In genomic region chr3:109368383-109369289, GRCm38 (mm10) we compare ENCODE assay signal across 11 mouse cellular contexts. TPM values are rescaled to one million over a fixed set of nuclear protein-coding genes. Genes with fewer than 3 reads are reported as not detected.
DNase-seq lines count a peak whose midpoint lies in the region; ATAC-seq and TF ChIP-seq lines count a peak whose summit lies in the region.
"Had no signal": no experiment of that assay in that cellular context is flagged by ENCODE, and none has a peak within 500 bp of the region (broad histone marks: within the 10 kb centered on the region; RNA-seq: fewer than 3 reads in every experiment).

No protein-coding gene starts in this region.

- no peak overlapping the region for H3K27ac ChIP-seq in intestine, postnatal 0 days (ENCODE audit: low read depth, low read length)
- H3K27ac ChIP-seq: hindbrain, embryonic 12.5 days; limb, embryonic 12.5 days had no signal

- ATAC-seq in common myeloid progenitor, adult 5-6 weeks (replicated peaks; ENCODE audit: low read depth, poor library complexity, severe bottlenecking) = peak; percentile 34
- peak; percentile 41; the same call in 1 of the 2 replicates for ATAC-seq in intestine, postnatal 0 days

- H3K9me3 ChIP-seq in intestine, postnatal 0 days (ENCODE audit: control insufficient read depth) = no peaks in the 10 kb centered on the region
- H3K9me3 ChIP-seq: hindbrain, embryonic 12.5 days; limb, embryonic 12.5 days had no signal

- H3K4me1 ChIP-seq in intestine, postnatal 0 days (replicated peaks; ENCODE audit: control insufficient read depth, insufficient read depth, low read length) = no peaks in the 10 kb centered on the region

- H3K4me2 ChIP-seq in intestine, postnatal 0 days (replicated peaks; ENCODE audit: low read depth) = no peak overlapping the region
- H3K4me2 ChIP-seq: hindbrain, embryonic 12.5 days; limb, embryonic 12.5 days had no signal

- H3K36me3 ChIP-seq in intestine, postnatal 0 days (ENCODE audit: control insufficient read depth, insufficient read depth) = no peaks in the 10 kb centered on the region
- H3K36me3 ChIP-seq: hindbrain, embryonic 12.5 days; limb, embryonic 12.5 days had no signal

- TF ChIP-seq CTCF in intestine, postnatal 0 days (IDR thresholded peaks at IDR 0.05; ENCODE audit: low read depth) = no peak

- H3K4me3 ChIP-seq in intestine, postnatal 0 days (ENCODE audit: low read depth, low read length) = no peak overlapping the region
- H3K4me3 ChIP-seq: hindbrain, embryonic 12.5 days; limb, embryonic 12.5 days had no signal

- no peaks in the 10 kb centered on the region for H3K27me3 ChIP-seq in intestine, postnatal 0 days (replicated peaks; ENCODE audit: control insufficient read depth, insufficient read depth, low read length)
- H3K27me3 ChIP-seq: hindbrain, embryonic 12.5 days; limb, embryonic 12.5 days had no signal

- no peak overlapping the region for H3K9ac ChIP-seq in intestine, postnatal 0 days (ENCODE audit: low read depth, low read length)
- H3K9ac ChIP-seq: hindbrain, embryonic 12.5 days; limb, embryonic 12.5 days had no signal

- peak; percentile 11 for DNase-seq in layer of hippocampus, adult 9-11 months
- no peak for DNase-seq in layer of hippocampus, adult 9-10 months (ENCODE audit: low spot score)
- peak; percentile 67 for DNase-seq in lung, postnatal 36 days
- DNase-seq in liver = no peak
- DNase-seq in testis, postnatal 14 days (ENCODE audit: low spot score) = no peak
- DNase-seq in spleen, postnatal 4 days (ENCODE audit: low spot score in 2 of 2) = no peak
- DNase-seq: cerebellum, adult 11 months had no signal

- WGBS in intestine, postnatal 0 days = 52% methylated on average over 9 of the region's 9 CpGs

RNA-seq across cellular contexts. Expression of gene Vav3, which starts 28.2 kb away (rescaled TPM):
- 50.2 and 68.2 TPM in 2 replicates for total RNA-seq in common myeloid progenitor, adult 5-6 weeks (2017)
- polyA plus RNA-seq in intestine, postnatal 0 days (2015; fragmentation: Nextera tagmentation; extraction: Ambion mirVana) = 8.1 and 10.4 TPM in 2 replicates

Comparison
In these comparisons a context has a peak if more than half of its experiments do, and no peak if none do; other contexts are left out.
1. DNase-seq: peak in layer of hippocampus, adult 9-11 months (single experiment) and lung, postnatal 36 days (single experiment); none in layer of hippocampus, adult 9-10 months (single experiment), liver (single experiment), testis, postnatal 14 days (single experiment) and spleen, postnatal 4 days (0 of 2).